Mouse (Mus musculus): ENCODE measurements at regions not wholly inside any gene's neighbourhood (a gene's known extent, or its start where the extent isn't known, plus 50 kb on each side); places are given as distances from the start of the nearest gene placed in this dataset.
"Not testable (repeated sequence)": the region's sequence is repeated elsewhere in the genome, so short reads cannot be mapped to it uniquely, and the experiment has no call there.

- no peak for DNase-seq (ENCODE audit: low spot score in 2 of 2)
Observed at GRCm38 (mm10) chr1:140018756-140019155, 160.3 kb upstream of the Cfhr2 start.

- peak in 1 of 2 experiments; percentile 54 for DNase-seq (ENCODE audit: low spot score in 2 of 2)
Observed at GRCm38 (mm10) chr1:139986036-139986435, 127.5 kb upstream of the Cfhr2 start.

- no peak for DNase-seq (ENCODE audit: low spot score in 2 of 2)
Observed at GRCm38 (mm10) chr1:139951821-139952220, 93.3 kb upstream of the Cfhr2 start.

- DNase-seq (ENCODE audit: low spot score in 2 of 2), result not testable (repeated sequence)
Observed at GRCm38 (mm10) chr1:139929321-139929720, 70.8 kb upstream of the Cfhr2 start.

Measured in cerebellum, postnatal 4 days (tissue).